Comparison of ENCODE assay signal across 15 mouse cellular contexts in genomic region chr15:56077081-56077480, GRCm38 (mm10).
A peak's percentile ranks its signal among the peaks of the same experiment; 100 is the strongest.
DNase-seq lines count a peak whose midpoint lies in the region; ATAC-seq and TF ChIP-seq lines count a peak whose summit lies in the region.
"Had no signal": no experiment of that assay in that cellular context is flagged by ENCODE, and none has a peak within 500 bp of the region (broad histone marks: within the 10 kb centered on the region; RNA-seq: fewer than 3 reads in every experiment).

No protein-coding gene starts in this region.

- intact Hi-C loops in heart, postnatal 14 days (cut with DNase I): no loop called here

- no peaks in the 10 kb centered on the region for H3K27me3 ChIP-seq in midbrain, embryonic 14.5 days (ENCODE audit: control insufficient read depth, insufficient read depth, low read length)
- no peaks in the 10 kb centered on the region for H3K27me3 ChIP-seq in midbrain, postnatal 0 days (ENCODE audit: insufficient read depth, low read length)
- no peaks in the 10 kb centered on the region for H3K27me3 ChIP-seq in limb, embryonic 13.5 days
- no peaks in the 10 kb centered on the region for H3K27me3 ChIP-seq in heart, embryonic 11.5 days (ENCODE audit: control insufficient read depth, insufficient read depth, low read length)
- no peaks in the 10 kb centered on the region; the same call in 1 of the 2 replicates for H3K27me3 ChIP-seq in cerebellum, adult 2 months (ENCODE audit: control insufficient read depth, insufficient read depth, low read length)
- H3K27me3 ChIP-seq: embryonic facial prominence, embryonic 15.5 days; stomach, embryonic 15.5 days had no signal

- no peak for ATAC-seq in midbrain, embryonic 14.5 days (ENCODE audit: low FRiP score, low TSS enrichment)
- ATAC-seq in midbrain, postnatal 0 days (ENCODE audit: low FRiP score): no peak
- ATAC-seq in limb, embryonic 13.5 days (ENCODE audit: low FRiP score, low read depth): no peak
- no peak for ATAC-seq in heart, embryonic 11.5 days (replicated peaks; ENCODE audit: insufficient number of reproducible peaks, low FRiP score, low TSS enrichment)
- ATAC-seq: inflammation-experienced regulatory T-cells, adult 6 months had no signal

- no peak overlapping the region for H3K9ac ChIP-seq in midbrain, embryonic 14.5 days (replicated peaks; ENCODE audit: low read length)
- no peak overlapping the region for H3K9ac ChIP-seq in midbrain, postnatal 0 days (replicated peaks; ENCODE audit: low read length, poor library complexity, severe bottlenecking)
- H3K9ac ChIP-seq in limb, embryonic 13.5 days: no peak overlapping the region
- H3K9ac ChIP-seq in heart, embryonic 11.5 days (ENCODE audit: low read depth, low read length): no peak overlapping the region
- H3K9ac ChIP-seq: embryonic facial prominence, embryonic 15.5 days; liver, embryonic 14.5 days; stomach, embryonic 15.5 days had no signal

- H3K9me3 ChIP-seq in midbrain, embryonic 14.5 days (ENCODE audit: control insufficient read depth, low read length): 0 out of 2 replicates have a peak, but pooled peaks cover 2% of the 10 kb centered on the region
- H3K9me3 ChIP-seq in midbrain, postnatal 0 days (ENCODE audit: low read length): no peaks in the 10 kb centered on the region
- peaks cover 4% of the 10 kb centered on the region; the same call in 1 of the 2 replicates for H3K9me3 ChIP-seq in limb, embryonic 13.5 days
- H3K9me3 ChIP-seq in heart, embryonic 11.5 days (replicated peaks; ENCODE audit: control insufficient read depth, low read length): no peaks in the 10 kb centered on the region
- H3K9me3 ChIP-seq: embryonic facial prominence, embryonic 15.5 days; stomach, embryonic 15.5 days had no signal

- no peak for TF ChIP-seq CTCF in midbrain, postnatal 0 days (IDR thresholded peaks at IDR 0.05)
- no peak for TF ChIP-seq CTCF in cerebellum, adult 2 months (IDR thresholded peaks at IDR 0.05; ENCODE audit: borderline replicate concordance, insufficient read depth, low read depth, low read length)

- H3K4me3 ChIP-seq in midbrain, embryonic 14.5 days (replicated peaks; ENCODE audit: low read depth, low read length): no peak overlapping the region
- no peak overlapping the region for H3K4me3 ChIP-seq in midbrain, postnatal 0 days (ENCODE audit: low read depth, low read length)
- no peak overlapping the region for H3K4me3 ChIP-seq in limb, embryonic 13.5 days
- no peak overlapping the region for H3K4me3 ChIP-seq in heart, embryonic 11.5 days (ENCODE audit: low read depth, low read length)
- no peak overlapping the region for H3K4me3 ChIP-seq in cerebellum, adult 2 months (replicated peaks; ENCODE audit: insufficient read depth, low read depth, low read length)
- H3K4me3 ChIP-seq: stomach, embryonic 15.5 days had no signal

- 73% methylated on average over 1 of the region's 1 CpGs for WGBS in midbrain, embryonic 14.5 days
- WGBS in midbrain, postnatal 0 days: 51% methylated on average over 1 of the region's 1 CpGs
- WGBS in limb, embryonic 13.5 days: 22% methylated on average over 1 of the region's 1 CpGs
- 76% methylated on average over 1 of the region's 1 CpGs for WGBS in heart, embryonic 11.5 days (ENCODE audit: insufficient replicate concordance)
- WGBS in cerebellum, adult 2 months: 57% methylated on average over 1 of the region's 1 CpGs

- TF ChIP-seq POLR2A in cerebellum, adult 2 months (IDR thresholded peaks at IDR 0.05; ENCODE audit: borderline replicate concordance, insufficient read depth, low read length): no peak

- H3K4me2 ChIP-seq in midbrain, embryonic 14.5 days (ENCODE audit: low read length): no peak overlapping the region
- H3K4me2 ChIP-seq in midbrain, postnatal 0 days (ENCODE audit: low read depth, low read length, poor library complexity, severe bottlenecking): no peak overlapping the region
- no peak overlapping the region for H3K4me2 ChIP-seq in limb, embryonic 13.5 days (replicated peaks)
- H3K4me2 ChIP-seq in heart, embryonic 11.5 days: no peak overlapping the region
- H3K4me2 ChIP-seq: stomach, embryonic 15.5 days had no signal

- peaks cover 13% of the 10 kb centered on the region for H3K4me1 ChIP-seq in midbrain, embryonic 14.5 days (ENCODE audit: control insufficient read depth, insufficient read depth, low read length)
- H3K4me1 ChIP-seq in midbrain, postnatal 0 days (ENCODE audit: insufficient read depth, low read length): no peaks in the 10 kb centered on the region
- peaks cover 19% of the 10 kb centered on the region for H3K4me1 ChIP-seq in limb, embryonic 13.5 days
- no peaks in the 10 kb centered on the region for H3K4me1 ChIP-seq in heart, embryonic 11.5 days (ENCODE audit: control insufficient read depth, insufficient read depth, low read length)
- no peaks in the 10 kb centered on the region for H3K4me1 ChIP-seq in cerebellum, adult 2 months (ENCODE audit: control insufficient read depth, insufficient read depth, low read length)
- H3K4me1 ChIP-seq: stomach, embryonic 15.5 days had no signal

- peak overlapping the region; percentile 41; the same call in 1 of the 2 replicates for H3K27ac ChIP-seq in midbrain, embryonic 14.5 days (replicated peaks; ENCODE audit: low read depth, low read length)
- no peak overlapping the region for H3K27ac ChIP-seq in midbrain, postnatal 0 days (ENCODE audit: low read depth, low read length)
- peak overlapping the region; percentile 56; the same call in 1 of the 2 replicates for H3K27ac ChIP-seq in limb, embryonic 13.5 days
- H3K27ac ChIP-seq in heart, embryonic 11.5 days (ENCODE audit: low read depth, low read length): no peak overlapping the region
- H3K27ac ChIP-seq in cerebellum, adult 2 months (ENCODE audit: insufficient read depth, low read length): no peak overlapping the region
- H3K27ac ChIP-seq: embryonic facial prominence, embryonic 15.5 days; liver, embryonic 14.5 days; stomach, embryonic 15.5 days had no signal

- peak; percentile 19 for DNase-seq in embryo, embryonic 11 days
- no peak for DNase-seq in embryo, embryonic 10 days (ENCODE audit: low spot score)
- DNase-seq in midbrain, embryonic 14.5 days: peak; percentile 14
- no peak for DNase-seq in midbrain, postnatal 0 days (ENCODE audit: low spot score)
- no peak for DNase-seq in heart, postnatal 14 days
- no peak for DNase-seq in cerebellum, adult 2 months
- DNase-seq: gastrocnemius, postnatal 36 days; right cerebral cortex, adult 18-20 months; thymus, postnatal 14 days had no signal

- H3K36me3 ChIP-seq in midbrain, embryonic 14.5 days (ENCODE audit: control insufficient read depth, insufficient read depth, low read length): no peaks in the 10 kb centered on the region
- H3K36me3 ChIP-seq in midbrain, postnatal 0 days (ENCODE audit: insufficient read depth, low read length): no peaks in the 10 kb centered on the region
- no peaks in the 10 kb centered on the region for H3K36me3 ChIP-seq in limb, embryonic 13.5 days
- no peaks in the 10 kb centered on the region for H3K36me3 ChIP-seq in heart, embryonic 11.5 days (ENCODE audit: control insufficient read depth, insufficient read depth, low read length)
- H3K36me3 ChIP-seq: embryonic facial prominence, embryonic 15.5 days; stomach, embryonic 15.5 days had no signal

Comparison
In these comparisons a context has a peak if more than half of its experiments do, and no peak if none do; other contexts are left out.
1. DNase-seq: peak in embryo, embryonic 11 days (single experiment) and midbrain, embryonic 14.5 days (single experiment); none in embryo, embryonic 10 days (single experiment), midbrain, postnatal 0 days (single experiment), heart, postnatal 14 days (0 of 2) and cerebellum, adult 2 months (0 of 2).
2. H3K27ac ChIP-seq: peak in midbrain, embryonic 14.5 days (single experiment) and limb, embryonic 13.5 days (single experiment); none in midbrain, postnatal 0 days (single experiment), heart, embryonic 11.5 days (single experiment) and cerebellum, adult 2 months (single experiment).